Mouse (Mus musculus) embryo, embryonic 9.5 days (tissue): Measurements from ENCODE around the gene Cdyl.

Source experiments
- DNase-seq: peaks from one replicate; pipeline ENCODE4 v3.0.0-alpha.2; 2017; ENCODE audit errors: extremely low spot score

Gene Cdyl

DNA sequence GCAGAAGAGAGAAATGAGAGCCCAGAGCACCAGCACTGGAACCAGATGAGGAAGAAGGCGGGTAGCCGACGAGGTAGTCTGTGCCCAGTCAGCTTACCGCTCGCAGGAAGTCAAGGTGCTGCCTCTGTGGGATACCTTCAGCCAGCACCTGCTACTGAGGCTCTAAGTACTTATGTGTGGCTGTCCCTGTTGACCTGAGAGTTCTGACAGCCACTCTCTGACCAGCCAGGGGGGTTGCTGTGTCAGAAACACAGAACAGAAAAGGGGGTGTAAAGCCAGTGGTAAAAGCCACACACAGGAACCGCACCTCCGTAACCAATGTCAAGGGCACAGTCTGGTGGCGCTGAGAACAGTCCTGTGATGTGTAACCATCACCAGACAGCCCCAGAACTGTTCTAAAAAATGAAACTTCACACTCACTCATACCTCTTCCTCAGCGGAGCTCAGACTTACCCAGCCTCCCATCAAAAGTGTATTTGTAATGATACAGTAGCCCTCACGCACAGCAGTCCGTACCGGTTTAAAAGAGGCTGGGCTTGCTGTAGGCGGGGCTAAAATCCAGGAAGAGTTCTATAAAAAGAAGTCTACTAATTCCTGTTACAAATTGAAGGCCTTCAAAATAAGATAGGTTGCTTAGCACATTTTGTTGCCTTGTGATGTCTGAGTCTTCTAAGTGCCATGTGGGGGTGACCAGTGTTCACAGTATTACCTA is 138.3 kb downstream of the Cdyl start:
- DNase-seq: no peak

DNA sequence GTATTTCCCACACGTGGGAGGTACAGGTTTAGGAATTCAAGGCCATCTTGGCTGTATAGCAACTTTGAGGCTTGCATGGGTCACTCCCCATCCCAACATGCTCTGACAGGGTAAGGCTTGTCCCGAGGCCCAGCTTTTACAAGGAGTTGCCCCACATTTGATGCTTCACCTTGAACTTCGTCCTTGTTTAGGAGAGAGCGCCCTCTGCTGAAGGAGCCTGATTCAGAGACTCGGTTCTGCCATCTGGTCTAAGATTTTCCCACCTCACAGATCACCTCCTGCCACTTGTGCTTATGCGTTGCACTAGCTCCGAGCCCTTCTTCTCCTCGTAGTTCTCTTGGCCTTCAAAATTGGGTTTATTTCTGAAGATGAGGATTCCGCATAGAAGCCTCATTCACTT is 139.0 kb downstream of the Cdyl start:
- DNase-seq: peak; percentile 24

DNA sequence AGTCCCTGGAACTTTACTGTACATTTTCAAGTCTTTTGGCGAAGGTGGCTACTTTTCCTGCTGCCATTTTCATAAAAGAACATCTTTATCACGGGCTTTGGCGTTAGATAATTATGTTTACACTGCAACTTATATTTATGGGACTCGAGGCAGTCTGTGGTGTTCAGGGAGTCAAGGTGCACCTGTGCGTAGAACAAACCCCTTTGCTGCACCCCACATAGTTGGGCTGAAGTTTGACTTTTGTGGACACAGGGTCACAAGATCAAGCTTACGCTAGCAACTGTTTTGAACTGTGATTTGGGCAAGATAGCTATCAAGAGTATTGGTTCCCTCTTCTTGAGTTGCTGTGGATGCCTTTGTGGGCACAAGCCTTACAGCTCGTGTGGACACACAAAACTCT is 140.6 kb downstream of the Cdyl start:
- no peak for DNase-seq

DNA sequence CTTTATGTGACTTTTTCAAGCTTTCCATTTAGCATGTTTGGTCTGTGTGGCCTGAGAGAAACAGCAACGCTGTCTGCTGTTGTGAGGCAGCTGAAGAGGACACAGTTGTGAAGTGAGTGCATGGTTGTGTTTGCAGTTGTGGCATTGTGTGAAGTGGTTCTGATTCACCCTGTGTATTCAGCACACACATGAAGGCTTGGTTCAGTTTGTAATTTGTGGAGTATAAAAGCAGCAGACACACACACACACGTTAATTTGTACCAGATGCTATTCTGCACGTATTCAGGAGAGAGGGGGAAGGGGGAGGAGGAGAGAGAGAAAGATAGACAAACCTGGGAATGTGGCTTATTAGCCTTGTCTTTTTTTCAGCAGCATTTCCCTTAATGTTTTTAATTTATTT is 146.1 kb downstream of the Cdyl start:
- DNase-seq: no peak

DNA sequence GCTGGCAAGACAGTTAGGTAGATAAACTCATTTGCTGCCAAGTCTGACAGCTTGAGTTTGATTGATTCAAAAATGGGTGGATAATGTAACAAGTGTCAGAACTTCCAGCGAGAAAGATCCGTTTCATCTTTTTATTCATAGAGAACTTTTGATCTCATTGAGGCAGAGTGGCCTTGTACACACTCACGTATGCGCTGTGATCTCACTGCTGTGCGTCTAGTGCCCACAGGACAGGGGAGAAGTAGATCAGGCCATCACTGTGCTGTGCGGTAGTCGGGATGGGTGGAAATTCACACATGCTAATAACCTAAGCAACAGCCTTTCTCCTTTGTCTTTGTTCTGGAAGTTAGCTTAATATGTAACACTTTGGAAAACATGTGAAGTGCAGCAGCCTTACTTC is 146.5 kb downstream of the Cdyl start:
- no peak for DNase-seq

DNA sequence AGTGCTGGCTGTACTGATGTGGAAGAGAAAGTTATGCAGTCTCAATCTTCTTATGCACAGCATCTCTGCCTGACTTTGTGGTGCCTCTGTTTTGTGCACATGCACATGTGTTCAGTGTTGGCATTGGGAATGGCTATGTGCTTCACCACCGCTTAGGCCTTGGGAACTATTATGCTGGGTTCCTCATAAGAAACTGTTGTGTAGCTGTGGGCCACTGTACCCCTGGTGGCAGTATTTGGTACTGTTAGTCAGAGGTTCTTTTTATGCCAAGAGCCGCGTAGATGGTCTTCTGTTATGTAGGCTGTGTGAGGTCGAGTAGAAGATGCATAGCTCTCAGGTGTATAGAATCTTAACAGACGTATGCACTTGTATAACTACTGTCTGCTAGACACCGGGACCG is 147.4 kb downstream of the Cdyl start:
- DNase-seq: no peak

DNA sequence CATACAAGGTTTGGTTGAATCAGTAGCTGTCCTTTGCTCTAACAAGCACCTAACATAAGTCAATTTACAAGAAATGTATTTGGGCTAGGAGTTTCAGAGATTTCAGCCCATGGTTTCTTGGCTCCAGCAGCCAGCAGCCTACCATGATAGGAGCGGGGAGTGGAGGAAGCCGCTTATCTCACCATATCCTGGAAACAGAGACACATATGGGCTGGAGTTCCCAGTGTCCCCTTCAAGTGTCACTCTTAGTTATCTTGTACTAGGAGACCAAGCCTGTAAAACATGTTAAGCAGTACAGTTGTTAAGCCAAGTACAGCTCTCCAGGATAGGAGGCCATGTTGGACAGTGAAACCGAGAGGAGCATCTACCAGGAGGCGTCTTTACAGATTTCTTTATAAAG is 147.9 kb downstream of the Cdyl start:
- no peak for DNase-seq

DNA sequence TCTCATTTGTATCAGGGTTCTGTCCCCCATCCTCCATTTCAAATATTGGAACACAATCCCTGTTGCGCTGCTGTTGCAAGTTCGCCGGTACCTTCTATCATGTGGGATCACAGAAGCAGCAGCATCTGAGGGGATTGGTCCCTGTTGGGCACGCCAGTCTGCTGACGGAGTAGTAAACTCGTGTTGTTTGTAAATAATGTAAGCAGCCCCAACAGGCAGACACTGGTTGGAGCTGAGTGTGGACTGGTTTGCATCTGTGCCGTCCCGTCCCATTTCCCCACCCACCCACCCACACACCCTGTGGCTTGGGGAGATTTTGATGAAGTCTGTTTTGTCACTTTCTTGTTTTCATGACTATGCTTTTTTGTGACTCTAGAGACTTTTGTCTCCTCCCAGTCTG is 148.3 kb downstream of the Cdyl start:
- no peak for DNase-seq

DNA sequence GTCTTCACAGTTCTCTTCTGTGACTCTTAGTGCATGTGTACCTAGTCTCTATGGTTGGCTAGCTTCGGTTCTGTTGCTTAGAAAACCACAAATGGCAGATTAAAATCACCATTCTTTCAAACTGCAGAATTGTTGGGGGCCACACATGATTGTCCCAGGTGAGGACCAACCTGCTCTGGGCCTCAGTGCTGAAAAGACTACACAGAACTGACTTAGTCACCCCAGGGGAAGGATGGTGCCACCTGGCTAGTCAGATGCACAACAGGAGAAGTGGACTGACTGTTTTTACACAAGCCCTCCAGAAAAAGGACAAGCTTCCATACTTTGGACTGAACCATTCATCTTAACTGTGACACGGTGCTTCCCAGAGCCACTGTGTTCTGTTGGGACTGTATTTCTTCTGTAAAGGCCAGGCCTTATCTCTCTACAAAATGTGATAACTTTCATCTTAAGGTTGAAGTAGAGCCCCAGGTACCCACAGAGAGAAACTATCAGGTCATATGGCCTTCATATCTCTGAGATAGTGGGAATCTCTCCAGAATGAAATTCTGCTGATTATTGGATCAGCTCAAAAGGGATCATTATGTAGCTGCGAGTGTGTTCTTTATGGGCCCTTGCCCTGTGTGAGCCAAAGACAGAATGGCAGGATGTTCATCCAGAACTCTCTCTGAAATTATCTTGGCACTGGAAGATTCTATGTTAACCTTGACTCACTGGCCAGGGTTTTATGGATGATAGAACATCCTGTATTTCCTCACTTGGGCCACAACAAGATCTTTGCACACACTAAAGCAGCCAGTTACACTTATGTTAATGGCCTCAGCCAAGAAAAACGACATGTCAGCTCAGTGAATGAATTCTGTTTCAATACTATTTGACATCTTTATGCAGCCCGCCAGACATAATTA is 149.9 kb downstream of the Cdyl start:
- no peak for DNase-seq

DNA sequence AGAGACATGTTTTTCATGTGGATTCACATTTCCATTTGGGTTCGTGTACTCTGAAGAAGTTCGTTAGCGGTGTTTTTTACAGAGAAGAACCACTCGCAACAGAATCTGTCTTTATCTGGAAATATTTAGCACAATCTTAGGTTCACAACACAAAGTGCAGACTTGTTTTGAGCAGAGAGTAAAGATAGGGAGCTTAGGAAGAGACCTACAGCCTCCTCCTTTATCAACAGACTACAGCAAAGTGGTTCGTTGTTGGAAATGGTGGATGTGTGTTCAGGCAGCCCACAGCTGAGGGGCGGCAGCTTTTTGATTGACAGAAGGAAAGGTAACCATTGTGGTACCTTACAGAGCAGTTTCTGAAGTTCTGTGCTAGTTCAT is 150.5 kb downstream of the Cdyl start:
- DNase-seq: no peak

DNA sequence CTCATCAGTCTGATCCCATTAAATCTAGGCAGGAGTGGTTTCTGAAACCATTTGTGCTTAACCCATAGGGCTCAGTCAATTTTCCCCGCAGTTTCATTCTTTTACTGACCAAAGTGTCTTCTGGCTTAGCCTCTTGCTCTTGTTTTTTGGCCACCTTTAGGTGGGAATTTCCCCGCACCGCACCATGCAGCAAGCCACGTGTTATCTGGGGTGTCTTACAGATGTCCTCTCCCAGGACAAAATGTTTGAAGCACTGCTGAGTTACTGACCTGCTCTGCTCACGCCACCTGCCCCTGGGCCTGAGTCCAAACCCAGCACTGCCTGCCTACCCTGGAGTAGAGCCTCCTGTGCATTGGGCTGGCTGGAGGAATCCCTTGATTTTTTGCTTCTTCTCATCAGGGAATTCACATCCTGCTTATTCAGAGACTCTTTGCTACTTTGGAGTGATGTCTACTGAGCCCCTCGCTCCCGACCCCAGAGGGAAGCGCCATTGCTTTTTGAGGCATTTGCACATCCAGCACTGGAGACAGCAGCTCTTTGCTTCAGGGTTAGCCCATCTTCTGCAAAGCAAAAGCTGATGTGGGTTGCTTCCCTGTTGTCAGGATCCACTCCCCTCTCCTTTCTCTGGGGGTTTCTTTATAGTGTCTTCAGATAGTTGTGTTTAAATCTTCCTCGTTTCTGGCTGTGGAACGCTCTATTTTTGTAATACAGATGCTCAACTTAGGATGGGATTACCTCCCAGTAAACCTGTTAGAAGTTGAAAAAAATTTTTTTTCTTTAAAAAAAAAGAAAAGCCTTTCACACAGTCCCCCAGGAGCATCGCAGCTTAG is 151.9 kb downstream of the Cdyl start:
- no peak for DNase-seq

DNA sequence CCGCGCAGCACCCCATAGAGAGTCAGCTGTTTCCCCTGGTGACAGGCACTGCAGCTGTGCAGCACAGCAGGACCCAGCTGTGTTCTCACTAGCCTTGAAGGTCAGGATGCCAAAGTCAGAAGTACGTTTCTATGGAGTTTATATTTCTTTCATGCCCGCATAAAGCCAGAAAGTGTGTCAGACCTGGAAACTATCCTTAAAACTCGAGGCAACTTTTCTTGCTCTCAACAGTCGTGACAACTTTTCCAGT is 152.5 kb downstream of the Cdyl start:
- no peak for DNase-seq

DNA sequence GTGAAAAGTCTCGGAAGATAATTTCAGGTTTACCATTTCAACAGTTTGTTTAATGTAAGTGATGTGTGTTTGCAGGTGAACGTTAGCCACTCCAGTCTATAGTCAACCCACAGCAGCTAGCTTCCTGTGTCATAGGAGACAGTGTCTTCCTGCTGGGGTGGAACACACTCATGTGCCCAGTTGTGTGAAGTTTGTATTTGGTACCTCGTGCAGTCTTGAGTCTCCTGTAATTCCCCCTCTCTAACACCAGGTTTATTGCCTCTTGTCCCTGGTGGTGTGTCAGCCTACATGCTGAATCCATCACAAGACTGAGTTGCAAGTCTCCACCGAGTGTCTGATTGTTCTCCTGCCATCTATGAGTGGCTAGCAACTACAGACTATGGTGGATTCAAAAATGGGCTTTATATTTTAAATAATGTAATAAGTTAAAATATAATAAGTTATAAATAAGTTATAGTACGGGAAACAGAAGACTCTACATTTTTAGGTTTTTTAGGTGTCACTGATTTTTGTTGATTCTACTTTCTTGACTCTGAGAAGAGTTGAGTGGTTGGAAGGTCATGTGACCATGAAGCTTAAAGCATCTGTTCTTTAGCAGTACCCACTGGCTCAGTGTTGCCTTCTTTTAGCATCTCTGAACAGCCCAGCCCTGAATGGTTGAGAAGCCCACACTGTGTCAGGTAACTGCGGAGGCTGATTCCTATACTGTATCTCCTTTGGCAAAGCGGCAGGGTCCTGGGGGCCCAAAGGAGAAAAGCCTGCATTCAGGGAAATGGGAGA is 153.9 kb downstream of the Cdyl start:
- DNase-seq: no peak

DNA sequence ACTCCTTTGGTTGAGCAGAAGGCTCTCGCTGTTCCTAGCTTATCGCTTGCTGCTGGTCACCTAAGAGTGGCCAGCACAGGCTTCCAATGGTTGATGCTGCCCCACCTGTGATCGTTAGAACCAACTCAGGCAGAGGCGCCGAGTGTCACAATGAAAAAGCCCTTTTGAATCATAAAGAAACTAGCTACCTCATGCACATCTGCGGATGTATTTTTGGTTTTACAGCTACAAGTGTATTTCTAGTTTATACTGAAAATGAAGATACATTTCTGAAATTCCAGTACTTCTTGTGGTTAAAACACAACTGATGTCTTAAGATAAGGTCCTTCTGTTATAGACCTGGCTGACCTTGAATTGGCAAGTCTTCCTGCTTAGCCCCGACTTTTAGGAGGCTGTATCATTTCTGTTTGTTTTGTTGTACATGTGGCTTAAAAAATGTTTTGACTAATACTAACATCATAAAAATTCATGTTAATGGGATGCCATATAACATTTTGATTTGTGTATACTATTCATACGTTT is 155.6 kb downstream of the Cdyl start:
- no peak for DNase-seq

DNA sequence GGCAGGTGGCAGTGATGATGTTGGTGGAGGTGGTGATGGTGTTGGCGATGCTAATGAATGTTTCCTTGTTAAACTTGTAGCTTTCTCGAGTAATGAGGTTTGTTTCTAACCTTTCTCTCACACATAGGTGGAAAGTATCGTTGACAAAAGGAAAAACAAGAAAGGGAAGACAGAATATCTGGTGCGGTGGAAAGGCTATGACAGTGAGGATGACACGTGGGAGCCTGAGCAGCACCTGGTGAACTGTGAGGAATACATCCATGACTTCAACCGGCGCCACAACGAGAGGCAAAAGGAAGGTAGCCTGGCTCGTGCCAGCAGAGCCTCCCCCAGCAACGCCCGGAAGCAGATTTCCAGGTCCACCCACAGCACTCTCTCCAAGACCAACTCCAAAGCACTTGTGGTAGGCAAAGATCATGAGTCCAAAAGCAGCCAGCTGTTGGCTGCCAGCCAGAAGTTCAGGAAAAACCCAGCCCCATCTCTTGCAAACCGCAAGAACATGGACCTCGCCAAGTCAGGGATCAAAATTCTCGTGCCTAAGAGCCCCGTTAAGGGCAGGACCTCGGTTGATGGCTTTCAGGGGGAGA is 156.2 kb downstream of the Cdyl start:
- no peak for DNase-seq

DNA sequence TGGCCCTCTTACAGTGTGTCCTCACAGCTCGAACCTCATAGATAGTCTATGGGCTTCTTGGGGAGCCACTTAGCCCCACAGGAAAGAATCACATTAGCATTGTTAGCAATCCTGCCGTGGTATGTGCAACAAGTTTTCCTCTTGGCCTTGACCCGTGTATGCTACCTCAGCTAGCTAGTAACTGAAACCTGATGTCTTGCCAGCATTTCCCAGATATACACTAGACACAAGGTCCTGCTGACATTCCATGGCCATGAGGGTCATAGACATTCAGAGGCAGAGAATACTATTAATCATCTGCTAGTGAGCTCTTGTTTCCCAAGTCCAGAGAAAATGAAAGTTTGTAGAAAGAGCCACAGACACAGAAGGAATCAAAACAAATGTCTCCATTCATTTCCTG is 158.0 kb downstream of the Cdyl start:
- no peak for DNase-seq

DNA sequence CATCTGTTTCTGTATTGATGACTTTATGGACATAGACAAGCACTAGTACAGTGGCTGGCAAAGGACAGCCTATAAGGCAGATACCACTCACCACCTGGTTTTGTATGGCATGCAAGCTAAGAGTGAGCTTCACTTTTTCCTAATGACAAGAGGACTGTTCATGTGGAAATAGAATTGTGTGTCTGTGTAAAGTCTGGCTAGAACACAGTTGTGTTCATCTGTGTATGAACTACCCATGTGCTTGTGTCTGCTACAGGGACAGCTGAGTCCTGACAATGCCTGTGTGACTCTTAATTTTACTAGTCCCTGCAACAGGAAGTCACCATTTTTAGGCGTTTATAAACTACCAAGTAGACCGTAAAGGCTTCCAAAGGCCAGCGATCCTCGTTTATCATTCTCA is 158.4 kb downstream of the Cdyl start:
- no peak for DNase-seq

DNA sequence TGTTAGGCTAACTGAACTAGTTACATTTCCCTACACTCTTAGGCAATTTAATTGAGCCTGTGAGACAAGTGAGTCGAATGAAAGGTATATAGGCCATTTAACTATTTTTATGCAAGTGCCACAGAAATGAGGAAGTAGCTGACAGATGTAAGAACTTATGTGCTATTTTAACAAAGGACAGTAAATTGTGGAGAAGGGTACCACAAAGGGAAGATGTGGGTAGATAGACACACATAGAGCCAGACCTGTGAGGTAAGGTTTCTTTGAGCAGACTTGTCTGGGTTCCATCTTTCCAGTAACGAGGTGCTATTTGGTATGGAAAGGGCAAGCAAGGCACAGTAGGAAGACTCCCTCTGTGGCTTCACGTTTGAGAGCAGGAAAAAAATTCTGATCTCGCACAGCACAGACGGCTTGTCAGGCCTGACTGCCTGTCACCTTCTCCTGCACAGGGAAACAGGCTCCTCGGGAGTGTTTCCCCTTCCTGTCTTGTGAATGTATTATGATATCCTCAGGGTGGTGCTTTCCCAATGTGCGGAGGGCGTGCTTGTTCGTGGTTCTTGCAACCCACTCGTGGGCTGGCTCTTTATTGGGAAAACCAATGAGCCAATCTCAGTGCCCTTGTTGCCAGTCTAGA is 162.3 kb downstream of the Cdyl start:
- DNase-seq: no peak

DNA sequence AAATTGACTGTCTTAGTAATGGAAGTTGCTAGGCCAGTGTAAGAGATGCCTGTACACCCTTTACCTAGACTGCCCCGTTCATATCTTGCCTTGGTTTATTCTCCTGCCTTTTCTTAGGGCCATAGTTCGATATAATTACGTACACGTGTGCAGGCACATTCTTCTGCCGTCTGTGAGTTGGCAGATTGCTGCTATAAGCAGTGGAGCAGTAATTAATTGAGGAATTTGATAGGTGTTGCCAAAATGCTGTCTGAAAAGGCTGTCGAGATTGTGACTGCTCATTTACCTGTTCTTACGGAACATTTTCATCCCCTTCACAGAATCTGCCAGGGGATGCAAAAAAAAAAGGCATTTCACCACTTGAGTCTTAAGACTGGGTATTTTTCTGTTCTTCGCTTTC is 163.2 kb downstream of the Cdyl start:
- DNase-seq: no peak

DNA sequence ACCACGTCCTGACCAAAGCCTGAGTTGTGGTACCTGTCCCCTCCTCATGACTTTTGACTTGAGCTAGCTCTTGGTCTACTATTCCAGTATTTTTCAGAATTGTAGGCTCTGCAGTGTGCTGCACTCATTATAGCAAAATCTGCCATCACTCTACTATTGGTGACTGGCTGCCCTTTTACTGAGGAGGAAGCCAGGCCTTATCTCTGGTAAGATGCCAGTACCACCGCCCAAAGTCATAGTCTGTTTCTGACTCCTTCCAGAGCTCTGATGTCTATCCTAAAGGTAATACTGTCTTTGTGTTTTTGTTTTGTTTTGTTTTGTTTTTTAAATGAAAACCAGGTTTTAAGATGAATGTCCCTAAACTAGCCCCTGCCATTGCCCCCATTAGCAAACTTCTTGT is 166.0 kb downstream of the Cdyl start:
- no peak for DNase-seq

DNA sequence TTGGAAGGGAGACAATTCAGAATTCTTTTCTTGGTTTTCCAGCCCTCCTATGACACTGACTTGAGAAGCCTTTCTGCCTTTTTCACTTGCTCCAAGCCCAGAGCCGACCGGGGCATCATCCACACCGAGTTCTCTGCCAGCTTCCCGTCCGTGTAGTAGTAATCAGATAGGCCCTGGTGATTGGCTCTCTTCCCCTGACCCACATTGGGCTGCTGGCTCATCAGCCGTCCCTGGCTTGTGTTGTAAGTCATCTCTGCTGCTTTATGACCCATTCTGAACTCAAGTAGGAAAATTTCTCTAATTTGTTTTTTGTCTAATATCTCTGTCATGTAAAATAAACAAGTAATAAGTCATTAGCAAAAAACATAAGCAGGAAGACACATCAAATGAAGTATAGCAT is 173.0 kb downstream of the Cdyl start:
- no peak for DNase-seq
